Mouse (Mus musculus) ES-Bruce4 (cell line): ENCODE data around the gene Car11. TPM values are rescaled to one million over a fixed set of nuclear protein-coding genes. Genes with fewer than 3 reads are reported as not detected.

Experiments
- H3K27ac ChIP-seq: 2 replicates; pipeline ENCODE4 v1.5.1; 2012; ENCODE audit warnings: low read length, inconsistent platforms; ENCODE audit not compliant: insufficient read depth
- H3K27me3 ChIP-seq: 2 replicates; pipeline ENCODE4 v1.6.1; 2012; ENCODE audit warnings: mild to moderate bottlenecking, low read length, inconsistent platforms; ENCODE audit not compliant: control insufficient read depth, poor library complexity, insufficient read depth, severe bottlenecking
- H3K36me3 ChIP-seq: 2 replicates; pipeline ENCODE4 v1.6.1; 2012; ENCODE audit warnings: inconsistent platforms, mild to moderate bottlenecking, low read length, moderate library complexity; ENCODE audit not compliant: control insufficient read depth, poor library complexity, insufficient read depth, severe bottlenecking
- H3K4me1 ChIP-seq: one replicate; pipeline ENCODE4 v1.8.1; 2011; ENCODE audit warnings: low read length; ENCODE audit not compliant: control insufficient read depth, insufficient read depth
- H3K4me3 ChIP-seq: 2 replicates; pipeline ENCODE4 v1.5.1; 2011; ENCODE audit warnings: low read depth, mild to moderate bottlenecking, low read length
- H3K9ac ChIP-seq: 2 replicates; pipeline ENCODE4 v1.6.1; 2012; ENCODE audit warnings: low read depth, mild to moderate bottlenecking, inconsistent platforms; ENCODE audit not compliant: poor library complexity, severe bottlenecking
- H3K9me3 ChIP-seq: replicated peaks from 2 replicates; pipeline ENCODE4 v1.6.1; 2012; ENCODE audit warnings: mild to moderate bottlenecking, low read length, inconsistent platforms; ENCODE audit not compliant: control insufficient read depth, poor library complexity, insufficient read depth, severe bottlenecking
- CTCF ChIP-seq: IDR thresholded peaks from one replicate; pipeline ENCODE4 v1.8.1; 2011; ENCODE audit warnings: low read depth, low read length
- EP300 ChIP-seq: IDR thresholded peaks from 2 replicates; pipeline ENCODE4 v1.6.1; 2011; ENCODE audit warnings: low read depth, low read length; ENCODE audit not compliant: insufficient read depth
- POLR2A ChIP-seq: IDR thresholded peaks from one replicate; pipeline ENCODE4 v1.8.1; 2011; ENCODE audit warnings: low read length; ENCODE audit not compliant: insufficient read depth
- polyA plus RNA-seq: library from polyadenylated mRNA; stranded (reverse); fragments of >200 nt; gene quantifications from 2 replicates; pipeline ENCODE4 v1.2.4, GENCODE M21; 2011; ENCODE audit warnings: low read depth; ENCODE audit not compliant: missing spikeins, insufficient read depth, insufficient read length

The Car11 gene
- polyA plus RNA-seq, 1 experiment = 6.0 TPM

DNA sequence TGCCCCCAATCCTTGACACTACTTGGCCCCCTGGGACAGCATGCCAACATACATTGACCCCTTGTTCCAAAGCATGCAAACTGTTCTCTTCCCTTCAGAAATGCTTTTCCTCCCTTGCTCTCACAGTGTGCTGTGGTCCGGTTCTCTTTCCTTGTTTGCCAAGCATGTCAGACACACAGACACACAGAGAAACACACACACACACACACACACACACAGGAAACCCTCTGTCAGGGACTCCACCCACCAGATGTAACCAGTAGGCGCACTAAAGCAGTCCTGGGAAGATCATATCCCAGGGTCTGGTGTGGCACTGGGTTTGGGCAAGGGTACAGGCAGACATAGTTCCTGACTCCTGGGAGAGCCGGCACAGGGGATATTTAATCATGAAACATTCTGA is 12.8 kb upstream of the Car11 start:
- H3K27ac ChIP-seq = no peak overlapping the region
- no peaks in the 10 kb centered on the region for H3K4me1 ChIP-seq
- H3K27me3 ChIP-seq = no peaks in the 10 kb centered on the region
- TF ChIP-seq CTCF (no peak), POLR2A (no peak), EP300 (no peak)
- H3K36me3 ChIP-seq = no peaks in the 10 kb centered on the region
- no peak overlapping the region for H3K4me3 ChIP-seq
- no peaks in the 10 kb centered on the region for H3K9me3 ChIP-seq
- H3K9ac ChIP-seq = no peak overlapping the region

DNA sequence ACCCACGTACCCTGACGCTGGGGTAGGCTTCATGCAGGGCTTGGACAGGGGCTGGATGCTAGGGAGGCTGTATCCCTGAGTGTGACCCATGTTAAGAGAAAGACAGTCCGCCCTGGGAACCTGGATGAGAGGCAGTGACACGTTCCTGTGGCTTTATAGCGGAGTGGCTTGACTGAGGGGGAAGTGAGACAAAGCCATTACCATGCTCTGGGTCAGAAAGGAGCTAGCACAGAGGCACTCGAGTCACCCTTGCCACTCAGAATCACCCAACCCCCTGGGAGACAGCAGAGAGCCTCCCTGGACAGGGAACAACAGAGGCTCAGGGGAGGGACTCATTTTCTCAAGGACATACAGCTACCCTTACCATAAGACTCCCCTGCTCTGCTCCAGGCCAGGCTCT is 10.5 kb upstream of the Car11 start:
- Histone ChIP-seq H3K9ac (no peak overlapping the region), H3K4me3 (no peak overlapping the region)

DNA sequence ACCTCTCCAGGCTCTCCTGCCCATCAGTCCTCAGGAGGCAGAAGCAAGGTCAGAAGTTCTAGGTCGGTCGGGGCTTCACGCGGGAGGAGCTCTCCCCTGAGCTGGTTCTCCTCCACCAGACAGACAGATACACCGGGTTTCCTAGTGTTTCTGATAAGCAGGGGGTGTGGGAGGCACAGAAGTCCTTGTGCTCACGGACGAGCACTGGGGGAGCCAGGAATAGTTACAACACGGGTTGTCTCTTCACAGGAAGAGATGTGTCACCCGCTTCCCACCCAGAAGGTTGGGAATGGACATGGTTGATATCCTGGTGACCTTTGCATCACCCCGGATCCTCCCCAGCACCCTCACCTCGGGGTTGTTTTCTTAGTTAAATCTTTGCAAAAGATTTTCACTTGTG is 9.8 kb upstream of the Car11 start:
- no peak for TF ChIP-seq EP300
- no peak for TF ChIP-seq POLR2A
- TF ChIP-seq CTCF = no peak
- Histone ChIP-seq H3K27me3 (no peaks in the 10 kb centered on the region), H3K36me3 (no peaks in the 10 kb centered on the region), H3K9me3 (no peaks in the 10 kb centered on the region), H3K27ac (no peak overlapping the region), H3K9ac (no peak overlapping the region), H3K4me1 (peaks cover 6% of the 10 kb centered on the region), H3K4me3 (no peak overlapping the region)

More for the DNA sequence above, 10.5 kb upstream of the Car11 start:
- no peaks in the 10 kb centered on the region for H3K9me3 ChIP-seq
- no peak for TF ChIP-seq EP300
- no peak for TF ChIP-seq POLR2A
- TF ChIP-seq CTCF = no peak
- H3K36me3 ChIP-seq = no peaks in the 10 kb centered on the region
- no peak overlapping the region for H3K27ac ChIP-seq
- H3K27me3 ChIP-seq = no peaks in the 10 kb centered on the region
- peaks cover 4% of the 10 kb centered on the region for H3K4me1 ChIP-seq

DNA sequence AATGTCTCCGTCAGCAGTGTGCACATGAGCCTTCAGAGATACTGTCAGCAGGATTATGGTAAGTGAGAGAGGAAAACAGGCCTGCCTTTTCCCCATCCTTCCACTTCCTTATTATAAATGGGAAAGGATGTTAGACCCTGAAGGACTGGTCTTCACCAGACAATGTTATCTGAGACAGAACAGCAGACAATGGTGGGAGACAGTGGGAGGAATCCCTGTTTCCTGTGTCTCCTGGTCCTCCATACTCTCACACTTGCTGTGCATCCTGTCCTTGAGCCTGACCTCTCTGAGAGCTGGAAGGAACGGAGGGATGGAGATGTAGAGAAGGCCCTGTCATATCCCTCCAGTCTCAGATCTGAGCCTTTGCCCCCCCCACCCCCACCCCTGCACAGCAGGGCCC is 7.3 kb upstream of the Car11 start:
- H3K4me3 ChIP-seq = no peak overlapping the region
- H3K9ac ChIP-seq = no peak overlapping the region
- TF ChIP-seq EP300 (no peak), POLR2A (no peak), CTCF (no peak)
- no peaks in the 10 kb centered on the region for H3K36me3 ChIP-seq
- H3K27me3 ChIP-seq = no peaks in the 10 kb centered on the region
- peaks cover 6% of the 10 kb centered on the region for H3K4me1 ChIP-seq
- no peak overlapping the region for H3K27ac ChIP-seq
- H3K9me3 ChIP-seq = no peaks in the 10 kb centered on the region

GRCm38 (mm10) chr7:45693921-45694591 is 5.6 kb upstream of the Car11 start, which contains the start of gene Sec1:
Gene Sec1, minus strand, starts transcription at chr7:45694402.
- Histone ChIP-seq H3K27me3 (no peaks in the 10 kb centered on the region), H3K9ac (no peak within 1 kb of the TSS), H3K36me3 (no peaks in the 10 kb centered on the region), H3K27ac (no peak within 1 kb of the TSS), H3K4me3 (peak within 1 kb of the TSS; percentile 7; the same call in 1 of the 2 replicates), H3K9me3 (no peaks in the 10 kb centered on the region), H3K4me1 (peaks cover 6% of the 10 kb centered on the region)
- no peak for TF ChIP-seq CTCF
- no peak for TF ChIP-seq POLR2A
- TF ChIP-seq EP300 = no peak

- H3K27ac ChIP-seq = no peak overlapping the region
- no peaks in the 10 kb centered on the region for H3K9me3 ChIP-seq
- H3K27me3 ChIP-seq = peaks cover 3% of the 10 kb centered on the region; the same call in 1 of the 2 replicates
- peaks cover 6% of the 10 kb centered on the region for H3K4me1 ChIP-seq
- no peak overlapping the region for H3K4me3 ChIP-seq
- no peaks in the 10 kb centered on the region for H3K36me3 ChIP-seq
- TF ChIP-seq POLR2A (no peak), CTCF (no peak), EP300 (no peak)
- no peak overlapping the region for H3K9ac ChIP-seq
Measured at GRCm38 (mm10) chr7:45695098-45695497, 4.5 kb upstream of the Car11 start.
